Mouse (Mus musculus) forebrain, embryonic 11.5 days (tissue): ENCODE results near the gene Megf11. TPM values are rescaled to one million over a fixed set of nuclear protein-coding genes. Genes with fewer than 3 reads are reported as not detected.

Experiments
- ATAC-seq: fragments of 200-750 bp; cut with Nextera tagmentation; replicated peaks from 2 replicates; pipeline ENCODE4 v1.8.0; 2017; ENCODE audit warnings: moderate TSS enrichment; ENCODE audit not compliant: low FRiP score
- DNase-seq: peaks from one replicate; pipeline ENCODE4 v3.0.0-alpha.2; 2017; ENCODE audit warnings: low spot score
- H3K27ac ChIP-seq: fragments of 300-500 bp; sonication (generic); 2 replicates; pipeline ENCODE4 v1.5.1; 2014; ENCODE audit warnings: low read depth, low read length
- H3K27me3 ChIP-seq: fragments of 300-500 bp; sonication (generic); 2 replicates; pipeline ENCODE4 v1.6.1; 2014; ENCODE audit warnings: mild to moderate bottlenecking, low read length, mixed read lengths; ENCODE audit not compliant: control insufficient read depth, insufficient read depth
- H3K36me3 ChIP-seq: fragments of 300-500 bp; sonication (generic); 2 replicates; pipeline ENCODE4 v1.6.1; 2014; ENCODE audit warnings: mild to moderate bottlenecking, low read length, moderate library complexity, mixed read lengths; ENCODE audit not compliant: control insufficient read depth, insufficient read depth
- H3K4me1 ChIP-seq: fragments of 300-500 bp; sonication (generic); replicated peaks from 2 replicates; pipeline ENCODE4 v1.6.1; 2014; ENCODE audit warnings: low read length, mixed read lengths; ENCODE audit not compliant: control insufficient read depth, insufficient read depth
- H3K4me2 ChIP-seq: fragments of 300-500 bp; sonication (generic); 2 replicates; pipeline ENCODE4 v1.6.1; 2014; ENCODE audit warnings: low read depth, mild to moderate bottlenecking, low read length, moderate library complexity, mixed read lengths; ENCODE audit not compliant: severe bottlenecking
- H3K4me3 ChIP-seq: fragments of 300-500 bp; sonication (generic); 2 replicates; pipeline ENCODE4 v1.5.1; 2014; ENCODE audit warnings: low read depth, low read length
- H3K9ac ChIP-seq: fragments of 300-500 bp; sonication (generic); 2 replicates; pipeline ENCODE4 v1.6.1; 2014; ENCODE audit warnings: low read length
- H3K9me3 ChIP-seq: fragments of 300-500 bp; sonication (generic); 2 replicates; pipeline ENCODE4 v1.6.1; 2016; ENCODE audit warnings: low read length, mixed read lengths; ENCODE audit not compliant: control insufficient read depth
- WGBS: fragments of 180-500 bp; shearing (Covaris S2); extraction: QIAGEN DNeasy Blood & Tissue Kit; methylation state at CpG from one replicate; pipeline ENCODE4 v1.1.7; 2014; 5-methylcytosine and 5-hydroxymethylcytosine counted together
- microRNA-seq: library from miRNA; unstranded; fragments of <30 nt; microRNA quantifications from one replicate; pipeline ENCODE4, GENCODE M21; 2016; ENCODE audit not compliant: insufficient number of aligned reads
- polyA plus RNA-seq: library from polyadenylated mRNA; unstranded; fragments of >200 nt; fragmentation: Nextera tagmentation; extraction: Ambion mirVana; gene quantifications from 2 replicates; pipeline ENCODE4 v1.2.1, GENCODE M21; 2014

Gene Megf11
- polyA plus RNA-seq, 1 experiment from 2014 or later, result 3.3 TPM

DNA sequence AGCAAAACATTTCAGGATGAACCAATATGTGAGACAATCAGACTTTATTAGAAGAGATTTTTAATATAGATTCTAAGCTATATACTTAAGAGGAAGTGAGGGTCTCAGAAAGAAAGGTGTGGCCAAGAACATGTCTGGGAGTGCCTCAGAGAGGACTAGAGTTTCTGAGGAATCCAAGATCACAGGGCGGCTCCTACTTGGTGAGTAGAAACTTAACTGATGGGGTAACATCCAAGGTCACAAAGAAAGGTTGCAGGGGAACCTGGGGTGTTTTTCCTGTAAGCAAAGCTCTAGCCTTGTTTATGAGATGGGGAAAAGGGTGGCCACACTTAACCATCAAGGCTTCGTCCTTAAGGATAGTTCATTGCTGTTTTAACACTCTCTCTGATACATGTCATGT is 353.6 kb downstream of the Megf11 start:
- no peaks in the 10 kb centered on the region for H3K36me3 ChIP-seq
- H3K27me3 ChIP-seq, result no peaks in the 10 kb centered on the region
- H3K9me3 ChIP-seq, result no peaks in the 10 kb centered on the region
- ATAC-seq (no peak), DNase-seq (no peak)
- H3K4me1 ChIP-seq, result 0 out of 2 replicates have a peak, but pooled peaks cover 2% of the 10 kb centered on the region
- no peak overlapping the region for H3K4me2 ChIP-seq
- H3K9ac ChIP-seq, result no peak overlapping the region
- WGBS, result 84% methylated on average over 2 of the region's 2 CpGs
- no peak overlapping the region for H3K27ac ChIP-seq
- H3K4me3 ChIP-seq, result no peak overlapping the region

- Histone ChIP-seq H3K4me1 (no peaks in the 10 kb centered on the region), H3K4me2 (no peak overlapping the region), H3K4me3 (no peak overlapping the region), H3K9ac (no peak overlapping the region), H3K27ac (no peak overlapping the region), H3K27me3 (no peaks in the 10 kb centered on the region), H3K9me3 (no peaks in the 10 kb centered on the region), H3K36me3 (no peaks in the 10 kb centered on the region)
- 72% methylated on average over 1 of the region's 1 CpGs for WGBS
- ATAC-seq, result no peak
- no peak for DNase-seq
Measured at GRCm38 (mm10) chr9:64742453-64742852, 357.0 kb downstream of the Megf11 start.

DNA sequence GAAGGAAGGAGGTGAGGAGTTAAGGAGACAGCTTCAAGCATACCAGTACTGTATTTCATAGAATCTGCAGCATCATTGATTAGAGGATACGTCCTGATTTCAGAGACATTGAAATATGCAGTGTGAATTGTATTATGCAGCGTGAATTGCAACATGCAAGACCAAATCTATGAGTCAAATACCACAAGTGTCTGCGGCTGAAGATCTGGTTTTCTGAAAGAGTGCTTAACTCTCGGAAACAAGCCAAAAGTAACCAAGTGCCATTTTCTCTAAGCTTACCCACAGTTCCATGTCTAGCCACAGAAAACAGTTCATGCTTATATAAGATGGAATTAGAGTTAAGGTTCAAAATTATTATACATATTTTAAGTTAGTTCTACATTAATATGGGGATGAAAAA is 362.3 kb downstream of the Megf11 start:
- H3K4me2 ChIP-seq, result no peak overlapping the region
- no peaks in the 10 kb centered on the region for H3K27me3 ChIP-seq
- DNase-seq (no peak), ATAC-seq (no peak)
- H3K4me3 ChIP-seq, result no peak overlapping the region
- H3K9ac ChIP-seq, result no peak overlapping the region
- H3K4me1 ChIP-seq, result no peaks in the 10 kb centered on the region
- 79% methylated on average over 4 of the region's 4 CpGs for WGBS
- no peak overlapping the region for H3K27ac ChIP-seq
- no peaks in the 10 kb centered on the region for H3K9me3 ChIP-seq
- no peaks in the 10 kb centered on the region for H3K36me3 ChIP-seq

- H3K27me3 ChIP-seq, result no peaks in the 10 kb centered on the region
- H3K4me3 ChIP-seq, result no peak overlapping the region
- no peak overlapping the region for H3K27ac ChIP-seq
- H3K9ac ChIP-seq, result no peak overlapping the region
- no peak for DNase-seq
- no peaks in the 10 kb centered on the region for H3K4me1 ChIP-seq
- H3K36me3 ChIP-seq, result no peaks in the 10 kb centered on the region
- H3K9me3 ChIP-seq, result no peaks in the 10 kb centered on the region
- H3K4me2 ChIP-seq, result no peak overlapping the region
- ATAC-seq, result no peak
- WGBS, result 82% methylated on average over 6 of the region's 6 CpGs
Measured at GRCm38 (mm10) chr9:64749314-64749713, 363.9 kb downstream of the Megf11 start.

DNA sequence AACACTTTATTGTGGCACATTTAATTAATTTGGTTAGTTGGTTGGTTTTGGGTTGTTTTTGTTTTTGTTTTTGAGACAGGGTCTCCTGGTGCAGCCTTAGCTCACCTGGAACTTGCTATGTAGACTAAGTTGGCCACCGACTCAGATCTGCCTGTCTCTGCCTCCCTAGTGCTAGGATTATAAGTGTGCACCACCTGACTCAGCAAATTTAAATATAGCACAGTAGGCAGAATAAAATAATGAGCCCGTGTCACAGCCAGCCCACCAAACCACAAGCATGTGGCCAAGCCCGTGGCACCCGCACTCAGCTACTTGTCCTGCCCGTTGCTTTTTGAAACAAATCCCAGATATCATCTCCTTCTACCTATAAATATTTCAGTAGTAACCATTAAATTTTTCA is 367.1 kb downstream of the Megf11 start:
- Histone ChIP-seq H3K36me3 (no peaks in the 10 kb centered on the region), H3K27ac (no peak overlapping the region), H3K4me2 (no peak overlapping the region), H3K9me3 (no peaks in the 10 kb centered on the region), H3K4me3 (no peak overlapping the region), H3K9ac (no peak overlapping the region), H3K27me3 (no peaks in the 10 kb centered on the region), H3K4me1 (no peaks in the 10 kb centered on the region)
- ATAC-seq (no peak), DNase-seq (no peak)
- 96% methylated on average over 5 of the region's 5 CpGs for WGBS

DNA sequence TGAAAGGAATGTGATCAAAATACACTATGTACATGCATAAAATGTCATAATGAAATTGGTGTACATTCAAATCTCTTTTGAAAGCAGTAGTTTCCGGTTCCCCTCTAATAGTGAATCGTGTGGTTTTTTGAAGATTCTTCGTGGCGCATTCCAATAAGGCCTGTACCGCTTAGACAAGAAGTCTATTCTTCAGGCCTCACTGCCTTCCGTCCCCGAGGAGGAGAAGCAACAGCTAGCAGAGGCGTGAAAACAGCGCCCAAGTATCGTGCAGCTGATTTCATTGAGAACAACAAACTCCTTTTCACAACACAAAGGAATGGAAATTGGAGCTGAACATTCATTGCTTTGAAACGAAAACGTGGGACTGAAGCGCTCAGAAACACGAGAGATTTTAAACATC is 372.6 kb downstream of the Megf11 start:
- DNase-seq (no peak), ATAC-seq (no peak)
- Histone ChIP-seq H3K27me3 (no peaks in the 10 kb centered on the region), H3K9ac (no peak overlapping the region), H3K4me1 (no peaks in the 10 kb centered on the region), H3K4me2 (no peak overlapping the region), H3K36me3 (no peaks in the 10 kb centered on the region), H3K4me3 (no peak overlapping the region), H3K27ac (no peak overlapping the region), H3K9me3 (no peaks in the 10 kb centered on the region)
- 82% methylated on average over 14 of the region's 14 CpGs for WGBS

Small RNA genes within 50 kb of the gene (microRNA-seq; reads per million reads assigned to microRNA genes)
- not detected for gene Gm47308

Other genes with a start within 250 kb of the Megf11 start
- gene Zwilch, start 212.5 kb upstream of the Megf11 start, polyA plus RNA-seq, result 43.4 and 49.2 TPM in 2 replicates
- 1,087 and 1,101 TPM in 2 replicates for gene Rpl4, start 212.3 kb upstream of the Megf11 start, polyA plus RNA-seq
- 34.2 and 35.2 TPM in 2 replicates for gene Snapc5, start 206.4 kb upstream of the Megf11 start, polyA plus RNA-seq
- gene Uchl4, start 150.4 kb upstream of the Megf11 start, polyA plus RNA-seq, result 3.7 and 4.9 TPM in 2 replicates
- 67.7 and 71.1 TPM in 2 replicates for gene Map2k1, start 132.0 kb upstream of the Megf11 start, polyA plus RNA-seq
- gene Tipin, start 104.0 kb upstream of the Megf11 start, polyA plus RNA-seq, result 300 and 304 TPM in 2 replicates
- 22.4 and 23.4 TPM in 2 replicates for gene Dis3l, start 44.3 kb upstream of the Megf11 start, polyA plus RNA-seq